In the genomic region with DNA sequence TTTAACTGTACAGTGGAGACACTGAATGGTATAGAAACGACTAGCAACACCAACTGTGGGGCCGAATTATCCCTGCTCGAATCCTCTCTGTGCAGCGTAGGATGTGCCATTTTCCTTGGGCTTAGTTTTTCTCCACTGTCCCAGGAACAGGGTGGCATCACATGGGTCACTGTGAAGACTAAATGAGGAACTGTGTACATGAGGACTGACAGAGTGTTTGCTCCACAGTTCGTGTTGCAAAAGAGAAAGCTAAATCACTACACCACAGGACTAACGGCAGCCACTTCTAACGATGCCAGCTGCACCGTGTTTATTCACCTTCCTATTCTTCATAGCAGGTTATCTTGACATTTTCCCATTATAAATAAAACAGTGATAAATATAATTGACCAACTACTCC, we compare ENCODE assay signal across 19 mouse cellular contexts.
DNase-seq lines count a peak whose midpoint lies in the region; ATAC-seq lines count a peak whose summit lies in the region.
"Had no signal": no experiment of that assay in that cellular context is flagged by ENCODE, and none has a peak within 500 bp of the region (broad histone marks: within the 10 kb centered on the region; RNA-seq: fewer than 3 reads in every experiment).

No protein-coding gene starts in this region.

- H3K27ac ChIP-seq in heart, embryonic 10.5 days = no peak overlapping the region
- H3K27ac ChIP-seq in liver, embryonic 11.5 days (ENCODE audit: low read depth, low read length) = no peak overlapping the region
- H3K27ac ChIP-seq: embryonic facial prominence, embryonic 10.5 days; embryonic facial prominence, embryonic 12.5 days; forebrain, embryonic 13.5 days had no signal

- H3K4me2 ChIP-seq in liver, embryonic 11.5 days = no peak overlapping the region
- H3K4me2 ChIP-seq: embryonic facial prominence, embryonic 12.5 days; forebrain, embryonic 13.5 days had no signal

- no peak overlapping the region for H3K9ac ChIP-seq in liver, embryonic 11.5 days (ENCODE audit: low read depth, low read length)
- H3K9ac ChIP-seq: embryonic facial prominence, embryonic 12.5 days; forebrain, embryonic 13.5 days had no signal

- no peak overlapping the region for H3K4me3 ChIP-seq in heart, embryonic 10.5 days
- H3K4me3 ChIP-seq in liver, embryonic 11.5 days (ENCODE audit: low read depth, low read length) = no peak overlapping the region
- H3K4me3 ChIP-seq: embryonic facial prominence, embryonic 10.5 days; embryonic facial prominence, embryonic 12.5 days; forebrain, embryonic 13.5 days had no signal

- peak; percentile 87 for ATAC-seq in common myeloid progenitor, adult 5-6 weeks (replicated peaks; ENCODE audit: low read depth, poor library complexity, severe bottlenecking)
- peak; percentile 94 for ATAC-seq in granulocyte monocyte progenitor cell, adult 5-6 weeks (replicated peaks; ENCODE audit: poor library complexity, severe bottlenecking)
- ATAC-seq in megakaryocyte, adult 5-6 weeks (ENCODE audit: poor library complexity, severe bottlenecking) = peak; percentile 89
- ATAC-seq in liver, embryonic 11.5 days (replicated peaks; ENCODE audit: low FRiP score) = no peak
- ATAC-seq: forebrain, embryonic 13.5 days; forebrain, embryonic 16.5 days had no signal

- no peaks in the 10 kb centered on the region for H3K36me3 ChIP-seq in heart, embryonic 10.5 days
- H3K36me3 ChIP-seq in liver, embryonic 11.5 days (ENCODE audit: control insufficient read depth, insufficient read depth, low read length) = no peaks in the 10 kb centered on the region
- H3K36me3 ChIP-seq: embryonic facial prominence, embryonic 10.5 days; embryonic facial prominence, embryonic 12.5 days had no signal

- no peaks in the 10 kb centered on the region for H3K4me1 ChIP-seq in heart, embryonic 10.5 days
- H3K4me1 ChIP-seq in liver, embryonic 11.5 days (replicated peaks; ENCODE audit: control insufficient read depth, insufficient read depth, low read length) = no peaks in the 10 kb centered on the region

- 94% methylated on average over 8 of the region's 8 CpGs for WGBS in heart, embryonic 10.5 days
- 82% methylated on average over 8 of the region's 8 CpGs for WGBS in liver, embryonic 11.5 days

- no peaks in the 10 kb centered on the region for H3K9me3 ChIP-seq in heart, embryonic 10.5 days
- H3K9me3 ChIP-seq in liver, embryonic 11.5 days (ENCODE audit: control insufficient read depth, low read length) = no peaks in the 10 kb centered on the region
- H3K9me3 ChIP-seq: embryonic facial prominence, embryonic 10.5 days; embryonic facial prominence, embryonic 12.5 days; forebrain, embryonic 13.5 days had no signal

- no peaks in the 10 kb centered on the region for H3K27me3 ChIP-seq in heart, embryonic 10.5 days (ENCODE audit: insufficient read depth, poor library complexity, severe bottlenecking)
- no peaks in the 10 kb centered on the region for H3K27me3 ChIP-seq in liver, embryonic 11.5 days (replicated peaks; ENCODE audit: control insufficient read depth, insufficient read depth, low read length)
- H3K27me3 ChIP-seq: embryonic facial prominence, embryonic 12.5 days; forebrain, embryonic 13.5 days had no signal

- DNase-seq in heart, embryonic 10.5 days (ENCODE audit: low spot score) = no peak
- no peak for DNase-seq in testis, postnatal 14 days (ENCODE audit: low spot score)
- DNase-seq in liver, embryonic 11.5 days (ENCODE audit: low spot score) = no peak
- DNase-seq: adrenal gland, adult 2 months; adrenal gland, postnatal 10 days; adrenal gland, postnatal 25 days; cerebellum, adult 11 months; cerebellum, adult 18-20 months; cerebellum, adult 8-10 months; cerebellum, adult 9-11 months; cerebellum, postnatal 14 days; cerebellum, postnatal 36 days had no signal
